Mouse (Mus musculus): ENCODE data around the gene Aplp2.

DNA sequence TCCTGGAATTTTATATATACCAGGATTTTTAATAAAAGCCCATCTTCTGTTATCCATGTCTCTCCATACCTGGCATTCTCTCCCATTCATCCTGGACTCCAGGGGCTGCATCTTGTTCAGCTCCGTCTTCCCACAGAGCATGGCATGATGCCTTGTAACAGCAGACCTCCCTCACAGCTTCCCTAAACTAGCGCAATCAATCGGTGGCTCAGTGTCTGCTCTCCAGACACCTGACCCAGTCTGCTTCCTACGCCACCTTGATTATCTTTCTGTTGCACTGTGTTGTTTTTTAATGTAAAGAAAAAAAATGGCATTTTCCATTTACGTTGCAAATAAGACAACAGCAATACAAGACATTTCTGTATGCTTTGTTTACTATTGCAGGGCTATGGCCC lies 32.3 kb upstream of the Aplp2 start:
- TF ChIP-seq POLR2A (IDR thresholded peaks at IDR 0.05; ENCODE audit: low read depth, low read length) (no peak), CTCF (IDR thresholded peaks at IDR 0.05; ENCODE audit: extremely low read depth, insufficient read length, insufficient replicate concordance, low read depth, low read length) (no peak)

All from small intestine, adult 2 months (tissue).